Mouse (Mus musculus): ENCODE data around the gene Tanc1.
A peak's percentile ranks its signal among the peaks of the same experiment; 100 is the strongest.

Tanc1 gene

GRCm38 (mm10) chr2:59613474-59614019, 1.7 kb downstream of the Tanc1 start:
- peak; percentile 61 for DNase-seq

GRCm38 (mm10) chr2:59616890-59617289, 5.0 kb downstream of the Tanc1 start:
- no peak for DNase-seq

GRCm38 (mm10) chr2:59618996-59619395, 7.2 kb downstream of the Tanc1 start:
- no peak for DNase-seq

GRCm38 (mm10) chr2:59620601-59621000, 8.8 kb downstream of the Tanc1 start:
- no peak for DNase-seq

GRCm38 (mm10) chr2:59622514-59623139, 10.8 kb downstream of the Tanc1 start:
- no peak for DNase-seq

- no peak for DNase-seq
Observed at GRCm38 (mm10) chr2:59623858-59624257, 12.0 kb downstream of the Tanc1 start.

GRCm38 (mm10) chr2:59625416-59625815, 13.6 kb downstream of the Tanc1 start:
- DNase-seq, result no peak

GRCm38 (mm10) chr2:59625927-59626326, 14.1 kb downstream of the Tanc1 start:
- no peak for DNase-seq

- no peak for DNase-seq
Observed at GRCm38 (mm10) chr2:59626422-59626821, 14.6 kb downstream of the Tanc1 start.

- DNase-seq, result peak; percentile 35
Observed at GRCm38 (mm10) chr2:59627502-59627901, 15.7 kb downstream of the Tanc1 start.

GRCm38 (mm10) chr2:59628057-59628901, 16.4 kb downstream of the Tanc1 start:
- no peak for DNase-seq

GRCm38 (mm10) chr2:59629829-59630228, 18.0 kb downstream of the Tanc1 start:
- no peak for DNase-seq

- DNase-seq, result no peak
Observed at GRCm38 (mm10) chr2:59631406-59631805, 19.6 kb downstream of the Tanc1 start.

GRCm38 (mm10) chr2:59633761-59634430, 22.1 kb downstream of the Tanc1 start:
- DNase-seq, result no peak

GRCm38 (mm10) chr2:59637040-59637785, 25.4 kb downstream of the Tanc1 start:
- DNase-seq, result no peak

GRCm38 (mm10) chr2:59642722-59643121, 30.9 kb downstream of the Tanc1 start:
- DNase-seq, result no peak

GRCm38 (mm10) chr2:59644816-59645215, 33.0 kb downstream of the Tanc1 start:
- DNase-seq, result no peak

GRCm38 (mm10) chr2:59645515-59645914, 33.7 kb downstream of the Tanc1 start:
- no peak for DNase-seq

- DNase-seq, result no peak
Observed at GRCm38 (mm10) chr2:59646740-59647390, 35.0 kb downstream of the Tanc1 start.

GRCm38 (mm10) chr2:59648444-59648843, 36.6 kb downstream of the Tanc1 start:
- DNase-seq, result no peak

GRCm38 (mm10) chr2:59651801-59652200, 40.0 kb downstream of the Tanc1 start:
- DNase-seq, result no peak

GRCm38 (mm10) chr2:59652702-59653101, 40.9 kb downstream of the Tanc1 start:
- DNase-seq, result no peak

Data from retina, postnatal 1 day (tissue).